Mouse (Mus musculus) liver, embryonic 11.5 days (tissue): ENCODE results near the gene Sppl2a. TPM values are rescaled to one million over a fixed set of nuclear protein-coding genes. Genes with fewer than 3 reads are reported as not detected.
"Not testable (repeated sequence)": the region's sequence is repeated elsewhere in the genome, so short reads cannot be mapped to it uniquely, and the experiment has no call there.

Experiments used
- ATAC-seq: fragments of 200-750 bp; cut with Nextera tagmentation; replicated peaks from 2 replicates; pipeline ENCODE4 v1.8.0; 2017; ENCODE audit warnings: moderate number of reproducible peaks, mild to moderate bottlenecking, moderate TSS enrichment, moderate library complexity; ENCODE audit not compliant: low FRiP score
- DNase-seq: peaks from one replicate; pipeline ENCODE4 v3.0.0-alpha.2; 2017; ENCODE audit warnings: low spot score
- H3K27ac ChIP-seq: fragments of 300-500 bp; sonication (generic); 2 replicates; pipeline ENCODE4 v1.5.1; 2014; ENCODE audit warnings: mild to moderate bottlenecking, low read depth, low read length, control low read depth
- H3K27me3 ChIP-seq: fragments of 300-500 bp; sonication (generic); replicated peaks from 2 replicates; pipeline ENCODE4 v1.6.1; 2014; ENCODE audit warnings: low read length, mixed read lengths; ENCODE audit not compliant: control insufficient read depth, insufficient read depth
- H3K36me3 ChIP-seq: fragments of 300-500 bp; sonication (generic); 2 replicates; pipeline ENCODE4 v1.6.1; 2014; ENCODE audit warnings: mild to moderate bottlenecking, low read length, moderate library complexity, mixed read lengths; ENCODE audit not compliant: control insufficient read depth, insufficient read depth
- H3K4me1 ChIP-seq: fragments of 300-500 bp; sonication (generic); replicated peaks from 2 replicates; pipeline ENCODE4 v1.6.1; 2014; ENCODE audit warnings: low read length, mixed read lengths; ENCODE audit not compliant: control insufficient read depth, insufficient read depth
- H3K4me2 ChIP-seq: fragments of 300-500 bp; sonication (generic); 2 replicates; pipeline ENCODE4 v1.6.1; 2014; ENCODE audit warnings: mild to moderate bottlenecking, control low read depth, moderate library complexity
- H3K4me3 ChIP-seq: fragments of 300-500 bp; sonication (generic); 2 replicates; pipeline ENCODE4 v1.5.1; 2014; ENCODE audit warnings: low read depth, low read length, control low read depth
- H3K9ac ChIP-seq: fragments of 300-500 bp; sonication (generic); 2 replicates; pipeline ENCODE4 v1.6.1; 2014; ENCODE audit warnings: low read depth, low read length, control low read depth
- H3K9me3 ChIP-seq: fragments of 300-500 bp; sonication (generic); 2 replicates; pipeline ENCODE4 v1.6.1; 2016; ENCODE audit warnings: low read length, inconsistent platforms, mixed read lengths; ENCODE audit not compliant: control insufficient read depth
- WGBS: fragments of 180-500 bp; shearing (Covaris S2); extraction: QIAGEN DNeasy Blood & Tissue Kit; methylation state at CpG from one replicate; pipeline ENCODE4 v1.1.7; 2014; 5-methylcytosine and 5-hydroxymethylcytosine counted together
- polyA plus RNA-seq: library from polyadenylated mRNA; unstranded; fragments of >200 nt; fragmentation: Nextera tagmentation; extraction: Ambion mirVana; gene quantifications from 2 replicates; pipeline ENCODE4 v1.2.1, GENCODE M21; 2014

Gene Sppl2a
- polyA plus RNA-seq: 33.1 and 37.9 TPM in 2 replicates

DNA sequence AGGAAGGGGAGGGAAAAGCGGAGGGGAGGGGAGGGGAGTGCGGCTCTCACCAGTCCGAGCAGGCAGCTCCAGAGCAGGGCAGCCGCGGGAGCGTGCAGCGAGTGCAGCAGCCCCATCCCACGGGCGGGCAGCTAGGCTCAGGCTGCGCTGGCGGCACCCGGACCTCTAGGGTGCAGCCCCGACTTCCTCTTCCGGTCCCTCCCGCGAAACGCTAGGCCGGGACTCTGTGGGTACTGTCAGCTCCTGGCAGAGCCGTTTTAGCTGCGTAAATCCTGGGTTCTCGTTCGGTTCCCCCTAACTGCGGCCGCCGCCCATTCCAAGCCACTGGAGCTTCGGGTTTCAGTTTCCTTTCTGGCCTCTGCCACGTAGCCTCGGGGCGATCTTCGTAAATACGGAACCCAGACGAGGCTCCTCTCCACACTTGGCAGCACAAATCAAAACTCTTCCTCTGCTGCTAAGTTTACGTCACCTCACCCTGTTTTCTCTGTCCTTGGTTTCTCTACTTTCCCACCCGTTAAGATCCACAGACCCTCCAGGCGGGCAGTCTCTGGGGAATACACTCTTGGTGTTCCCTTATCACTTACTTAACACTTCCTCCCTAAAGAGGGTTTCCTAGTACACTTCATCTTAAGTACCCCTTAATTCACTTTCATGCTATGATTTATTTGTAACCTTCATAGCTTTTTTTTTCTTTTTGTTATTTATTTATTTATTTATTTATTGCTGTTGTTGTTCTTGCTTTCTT lies at the start of gene Sppl2a:
TSS of gene Sppl2a (minus strand) at position 339 of the 745 bp plus-strand sequence.
- peak; percentile 99 for ATAC-seq
- peak within 1 kb of the TSS; percentile 87 for H3K4me2 ChIP-seq
- no peaks in the 10 kb centered on the region for H3K36me3 ChIP-seq
- no peaks in the 10 kb centered on the region for H3K27me3 ChIP-seq
- under 1% methylated on average over 35 of the region's 35 CpGs for WGBS
- peak; percentile 87 for DNase-seq
- peak within 1 kb of the TSS; percentile 90 for H3K27ac ChIP-seq
- H3K4me3 ChIP-seq: peak within 1 kb of the TSS; percentile 73
- H3K4me1 ChIP-seq: peaks cover 2% of the 10 kb centered on the region; the same call in 1 of the 2 replicates
- no peaks in the 10 kb centered on the region for H3K9me3 ChIP-seq
- H3K9ac ChIP-seq: peak within 1 kb of the TSS; percentile 88

DNA sequence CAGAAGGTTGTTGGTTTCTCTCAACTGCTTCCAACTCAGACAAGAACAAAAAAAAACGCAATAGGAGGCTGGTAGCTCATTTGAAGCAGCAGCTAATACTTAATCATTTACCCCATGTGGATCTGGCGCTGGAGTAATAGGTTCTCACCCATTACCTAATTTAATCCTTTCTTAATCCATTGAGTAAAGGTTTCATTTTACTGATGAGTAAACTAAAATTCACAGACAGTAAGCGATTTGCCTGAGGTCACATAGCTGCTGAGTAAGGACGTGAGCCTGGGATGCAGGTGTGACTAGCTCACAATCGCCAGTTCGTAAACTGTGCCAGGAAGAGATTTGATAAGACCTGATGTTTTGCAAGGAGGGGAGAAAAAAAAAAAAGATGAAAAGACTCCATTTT lies 44.4 kb upstream of the Sppl2a start:
- Histone ChIP-seq H3K4me1 (no peaks in the 10 kb centered on the region), H3K9me3 (no peaks in the 10 kb centered on the region)

DNA sequence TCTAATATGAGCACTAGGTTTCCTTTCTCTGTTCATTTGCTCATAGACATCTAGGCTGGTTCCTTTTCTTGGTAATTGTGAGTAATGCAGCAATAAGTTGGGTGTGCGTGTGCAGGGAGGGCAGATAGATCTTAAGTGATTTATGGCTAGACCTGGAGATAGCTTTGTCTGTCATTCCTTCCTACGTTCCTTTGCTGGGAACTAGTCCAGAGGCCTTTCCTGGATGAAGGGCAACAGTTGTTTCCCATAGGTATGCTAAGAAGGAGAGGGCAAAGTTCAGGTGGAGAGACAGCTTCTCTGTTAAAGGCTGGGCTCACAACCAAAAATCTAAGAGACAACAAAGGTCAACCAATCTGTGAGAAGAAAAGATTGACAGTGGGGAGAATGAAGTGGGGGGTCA lies 28.7 kb upstream of the Sppl2a start:
- H3K4me2 ChIP-seq: no peak overlapping the region
- 81% methylated on average over 2 of the region's 2 CpGs for whole genome bisulfite sequencing

More for the DNA sequence above, 44.4 kb upstream of the Sppl2a start:
- no peaks in the 10 kb centered on the region for H3K36me3 ChIP-seq
- ATAC-seq (no peak), DNase-seq (no peak)
- 64% methylated on average over 6 of the region's 6 CpGs for WGBS
- no peak overlapping the region for H3K27ac ChIP-seq
- no peaks in the 10 kb centered on the region for H3K27me3 ChIP-seq
- H3K9ac ChIP-seq: no peak overlapping the region
- H3K4me2 ChIP-seq: no peak overlapping the region
- H3K4me3 ChIP-seq: no peak overlapping the region

DNA sequence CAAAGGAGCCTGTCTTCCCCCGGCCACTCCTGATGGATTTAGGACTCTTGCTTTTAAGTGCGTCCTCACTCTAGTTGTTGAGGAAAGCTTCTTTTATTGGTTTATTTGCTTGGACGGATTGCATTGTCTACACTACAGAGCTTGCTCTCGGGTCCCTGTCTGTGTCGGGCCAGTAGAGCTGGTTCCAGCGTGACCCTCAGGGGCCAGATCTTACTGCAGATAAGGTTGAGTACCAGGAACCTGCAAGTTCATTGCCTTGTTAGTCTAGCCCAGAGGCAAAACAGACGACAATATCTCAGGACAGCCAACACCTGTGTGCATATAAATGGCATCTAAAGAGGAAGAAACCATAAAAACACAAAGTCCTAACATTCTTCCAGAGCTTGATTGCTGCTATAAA lies 22.6 kb upstream of the Sppl2a start:
- no peak overlapping the region for H3K9ac ChIP-seq
- no peaks in the 10 kb centered on the region for H3K27me3 ChIP-seq
- 71% methylated on average over 7 of the region's 7 CpGs for WGBS
- no peaks in the 10 kb centered on the region for H3K4me1 ChIP-seq
- no peak overlapping the region for H3K27ac ChIP-seq
- no peaks in the 10 kb centered on the region for H3K36me3 ChIP-seq
- H3K4me3 ChIP-seq: no peak overlapping the region
- DNase-seq (no peak), ATAC-seq (no peak)
- H3K4me2 ChIP-seq: no peak overlapping the region
- no peaks in the 10 kb centered on the region for H3K9me3 ChIP-seq

More for the DNA sequence above, 28.7 kb upstream of the Sppl2a start:
- ATAC-seq (no peak), DNase-seq (no peak)
- H3K4me3 ChIP-seq: no peak overlapping the region
- no peaks in the 10 kb centered on the region for H3K4me1 ChIP-seq
- H3K9me3 ChIP-seq: no peaks in the 10 kb centered on the region
- H3K9ac ChIP-seq: no peak overlapping the region
- H3K27ac ChIP-seq: no peak overlapping the region
- H3K36me3 ChIP-seq: no peaks in the 10 kb centered on the region
- no peaks in the 10 kb centered on the region for H3K27me3 ChIP-seq

DNA sequence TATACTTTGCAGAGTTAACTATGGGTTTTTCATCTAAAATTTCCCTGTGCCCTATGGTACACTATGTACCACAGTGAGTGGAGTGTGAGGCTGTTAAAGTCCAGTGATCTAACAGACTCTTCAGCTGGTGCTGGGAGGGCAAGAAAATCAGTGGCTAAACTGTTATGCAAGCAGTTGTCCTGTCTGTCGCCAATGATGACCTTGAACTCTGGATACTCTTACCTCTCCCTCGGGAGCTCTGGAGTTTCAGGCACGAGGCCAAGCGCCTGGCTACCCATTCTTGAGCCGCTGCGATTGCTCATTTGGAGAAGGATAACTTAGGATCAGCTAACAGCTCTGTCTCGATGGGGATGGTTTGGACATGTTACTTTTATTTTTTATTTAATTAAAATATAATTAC lies 18.1 kb upstream of the Sppl2a start:
- no peaks in the 10 kb centered on the region for H3K4me1 ChIP-seq
- ATAC-seq (no peak), DNase-seq (no peak)
- no peak overlapping the region for H3K27ac ChIP-seq
- no peaks in the 10 kb centered on the region for H3K36me3 ChIP-seq
- H3K9ac ChIP-seq: no peak overlapping the region
- H3K9me3 ChIP-seq: no peaks in the 10 kb centered on the region
- no peaks in the 10 kb centered on the region for H3K27me3 ChIP-seq
- 75% methylated on average over 7 of the region's 7 CpGs for WGBS
- no peak overlapping the region for H3K4me2 ChIP-seq
- H3K4me3 ChIP-seq: no peak overlapping the region

DNA sequence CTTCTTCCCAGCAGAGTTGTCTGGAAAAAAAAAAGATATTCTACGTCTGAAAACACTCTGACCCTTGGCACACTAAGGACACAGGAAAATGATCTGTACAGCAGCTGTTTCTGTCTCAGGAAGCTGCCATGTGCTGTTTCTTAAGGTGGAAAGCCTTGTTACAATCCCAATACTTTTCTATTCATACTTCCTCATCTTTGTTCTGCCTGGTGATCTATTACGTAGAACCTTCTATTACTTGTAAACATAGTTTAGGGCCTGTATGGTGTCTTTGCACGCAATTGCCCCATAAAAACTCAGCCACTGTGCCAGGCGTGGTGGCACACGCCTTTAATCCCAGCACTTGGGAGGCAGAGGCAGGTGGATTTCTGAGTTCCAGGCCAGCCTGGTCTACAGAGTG lies 17.4 kb upstream of the Sppl2a start:
- Histone ChIP-seq H3K36me3 (no peaks in the 10 kb centered on the region), H3K4me2 (no peak overlapping the region), H3K27ac (no peak overlapping the region), H3K4me1 (no peaks in the 10 kb centered on the region), H3K9ac (no peak overlapping the region), H3K9me3 (no peaks in the 10 kb centered on the region), H3K4me3 (no peak overlapping the region), H3K27me3 (no peaks in the 10 kb centered on the region)
- 74% methylated on average over 5 of the region's 5 CpGs for WGBS
- ATAC-seq (no peak), DNase-seq (no peak)

DNA sequence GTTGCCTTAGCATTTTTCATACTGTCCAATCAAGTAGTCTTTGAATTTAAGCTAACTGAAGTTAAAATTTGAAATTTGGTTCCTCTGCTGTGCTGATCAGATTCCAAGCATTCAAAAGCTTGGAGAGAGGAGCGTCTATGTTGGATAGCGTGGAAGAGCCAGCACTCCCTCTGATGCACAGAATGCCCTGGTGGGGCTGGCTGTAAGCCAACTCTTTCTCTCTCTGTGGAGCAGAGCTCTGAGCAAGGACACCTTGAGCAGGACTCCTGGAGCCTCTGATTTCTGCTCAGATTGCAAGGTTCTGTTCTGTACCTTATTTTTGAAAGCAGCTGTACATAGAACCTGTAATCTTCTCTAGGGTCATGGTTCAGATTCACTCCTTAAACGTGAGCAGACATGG lies 16.8 kb upstream of the Sppl2a start:
- Histone ChIP-seq H3K9me3 (no peaks in the 10 kb centered on the region), H3K4me3 (no peak overlapping the region), H3K36me3 (no peaks in the 10 kb centered on the region), H3K4me1 (no peaks in the 10 kb centered on the region), H3K27me3 (no peaks in the 10 kb centered on the region), H3K9ac (no peak overlapping the region), H3K27ac (no peak overlapping the region), H3K4me2 (no peak overlapping the region)
- 73% methylated on average over 3 of the region's 3 CpGs for WGBS
- ATAC-seq: no peak
- no peak for DNase-seq

DNA sequence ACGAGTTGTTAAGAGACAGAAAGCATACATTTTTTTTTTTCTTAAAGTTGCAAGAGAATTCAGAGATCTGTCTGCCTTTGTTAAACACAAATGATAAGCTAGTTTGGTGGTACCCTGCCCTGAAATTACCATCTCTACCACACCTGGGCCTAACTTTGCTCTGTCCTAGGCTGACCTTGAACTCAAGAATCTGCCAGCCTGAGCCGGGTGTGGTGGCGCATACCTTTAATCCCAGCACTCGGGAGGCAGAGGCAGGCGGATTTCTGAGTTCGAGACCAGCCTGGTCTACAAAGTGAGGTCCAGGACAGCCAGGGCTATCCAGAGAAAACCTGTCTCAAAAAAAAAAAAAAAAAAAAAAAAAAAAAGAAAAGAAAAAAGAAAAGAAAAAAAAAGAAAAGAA lies 16.3 kb upstream of the Sppl2a start:
- H3K27me3 ChIP-seq, H3K4me1 ChIP-seq, H3K4me2 ChIP-seq, H3K4me3 ChIP-seq, H3K36me3 ChIP-seq, ATAC-seq, H3K27ac ChIP-seq, H3K9me3 ChIP-seq, H3K9ac ChIP-seq, DNase-seq: not testable (repeated sequence)
- 73% methylated on average over 6 of the region's 6 CpGs for WGBS

DNA sequence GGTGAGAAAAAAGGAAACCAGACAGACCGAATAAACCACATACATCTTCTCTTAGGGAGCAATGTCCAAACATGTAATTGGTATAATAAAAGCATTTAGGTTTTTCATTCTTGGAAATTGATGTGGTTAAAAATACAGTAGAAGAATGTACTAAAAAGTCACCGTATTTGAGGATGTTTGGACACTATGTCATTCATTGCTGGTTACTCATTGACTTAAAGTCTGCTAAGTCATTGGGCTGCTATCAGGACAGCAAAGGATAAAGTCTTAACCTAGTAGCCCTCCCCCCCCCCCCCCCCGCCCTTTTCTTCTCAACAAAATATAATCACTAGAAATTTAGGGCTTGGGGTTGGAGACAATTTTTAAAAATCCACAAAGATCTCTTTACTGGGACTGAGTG lies 15.2 kb upstream of the Sppl2a start:
- no peak overlapping the region for H3K4me3 ChIP-seq
- ATAC-seq (no peak), DNase-seq (no peak)
- H3K4me2 ChIP-seq: no peak overlapping the region
- 74% methylated on average over 3 of the region's 3 CpGs for WGBS
- H3K27ac ChIP-seq: no peak overlapping the region
- H3K9ac ChIP-seq: no peak overlapping the region
- H3K27me3 ChIP-seq: no peaks in the 10 kb centered on the region
- no peaks in the 10 kb centered on the region for H3K4me1 ChIP-seq
- H3K9me3 ChIP-seq: no peaks in the 10 kb centered on the region
- H3K36me3 ChIP-seq: no peaks in the 10 kb centered on the region
